Mouse (Mus musculus) kidney, postnatal 25 days (tissue): ENCODE measurements at regions not wholly inside any gene's neighbourhood (a gene's known extent, or its start where the extent isn't known, plus 50 kb on each side); places are given as distances from the start of the nearest gene placed in this dataset.

Source experiments
- DNase-seq, 2 experiments: peaks; one replicate each; pipeline ENCODE4 v3.0.0; 2021; ENCODE audit warnings: mixed read lengths in 2 of 2

GRCm38 (mm10) chr16:46581115-46581514 is 82.8 kb upstream of the Nectin3 start:
- DNase-seq, result no peak

- DNase-seq, result no peak
Measured at GRCm38 (mm10) chr16:46574221-46574620, 75.9 kb upstream of the Nectin3 start.

GRCm38 (mm10) chr16:46567446-46567845 is 69.1 kb upstream of the Nectin3 start:
- DNase-seq, result no peak

- DNase-seq, result no peak
Measured at GRCm38 (mm10) chr16:46566020-46566581, 67.8 kb upstream of the Nectin3 start.

GRCm38 (mm10) chr16:46557281-46557680 is 59.0 kb upstream of the Nectin3 start:
- DNase-seq, result no peak

GRCm38 (mm10) chr16:46548207-46548606 is 49.9 kb upstream of the Nectin3 start:
- no peak for DNase-seq
